In genomic region chr14:25693271-25693887, GRCm38 (mm10) we compare ENCODE assay signal across 8 mouse cellular contexts. TPM values are rescaled to one million over a fixed set of nuclear protein-coding genes. Genes with fewer than 3 reads are reported as not detected.
DNase-seq lines count a peak whose midpoint lies in the region; ATAC-seq and TF ChIP-seq lines count a peak whose summit lies in the region.

No protein-coding gene starts in this region.

- no peak overlapping the region for H3K27ac ChIP-seq in hindbrain, embryonic 12.5 days
- H3K27ac ChIP-seq in liver, embryonic 12.5 days = no peak overlapping the region

- peak; percentile 17 to 35 for DNase-seq in cerebellum, adult 18-20 months
- no peak for DNase-seq in cerebellum, postnatal 14 days
- DNase-seq in G1E (ENCODE audit: low spot score) = no peak
- no peak for DNase-seq in layer of hippocampus, adult 9-11 months

- ATAC-seq in G1E (ENCODE audit: extremely low read depth, insufficient number of reproducible peaks, low FRiP score, poor library complexity, severe bottlenecking) = no peak
- ATAC-seq in hindbrain, embryonic 12.5 days (ENCODE audit: low FRiP score) = peak; percentile 39
- ATAC-seq in liver, embryonic 12.5 days = no peak; the same call in 1 of the 2 replicates
- ATAC-seq in erythroid progenitor cell, adult 5-6 weeks (replicated peaks; ENCODE audit: low FRiP score, poor library complexity, severe bottlenecking) = no peak
- ATAC-seq in CD4-positive, CD25-positive, alpha-beta regulatory T cell, adult 4 months = no peak

- H3K4me2 ChIP-seq in hindbrain, embryonic 12.5 days (replicated peaks) = peak overlapping the region; percentile 94
- peak overlapping the region; percentile 98 for H3K4me2 ChIP-seq in liver, embryonic 12.5 days

- H3K27me3 ChIP-seq in G1E (ENCODE audit: insufficient read depth, low read length) = peaks cover 4% of the 10 kb centered on the region; the same call in 1 of the 2 replicates
- H3K27me3 ChIP-seq in hindbrain, embryonic 12.5 days = no peaks in the 10 kb centered on the region
- peaks cover 7% of the 10 kb centered on the region; the same call in 1 of the 2 replicates for H3K27me3 ChIP-seq in liver, embryonic 12.5 days (replicated peaks)

- H3K9ac ChIP-seq in hindbrain, embryonic 12.5 days = 0 out of 2 replicates have a peak overlapping the region, but pooled peaks have one; percentile 74
- no peak overlapping the region; the same call in 1 of the 2 replicates for H3K9ac ChIP-seq in liver, embryonic 12.5 days

- H3K9me3 ChIP-seq in G1E (replicated peaks) = no peaks in the 10 kb centered on the region
- no peaks in the 10 kb centered on the region for H3K9me3 ChIP-seq in hindbrain, embryonic 12.5 days (replicated peaks)
- no peaks in the 10 kb centered on the region for H3K9me3 ChIP-seq in liver, embryonic 12.5 days (replicated peaks)

- no peak for TF ChIP-seq CTCF in G1E (IDR thresholded peaks at IDR 0.05; ENCODE audit: low read depth, low read length)

- 75% methylated on average over 6 of the region's 6 CpGs for whole genome bisulfite sequencing in hindbrain, embryonic 12.5 days
- 48% methylated on average over 6 of the region's 6 CpGs for WGBS in liver, embryonic 12.5 days (ENCODE audit: insufficient replicate concordance)

- H3K36me3 ChIP-seq in G1E (replicated peaks) = peaks cover 33% of the 10 kb centered on the region
- peaks cover 18% of the 10 kb centered on the region for H3K36me3 ChIP-seq in hindbrain, embryonic 12.5 days
- H3K36me3 ChIP-seq in liver, embryonic 12.5 days = peaks cover 30% of the 10 kb centered on the region

- H3K4me1 ChIP-seq in G1E (ENCODE audit: insufficient read depth, low read depth, low read length) = peaks cover 26% of the 10 kb centered on the region
- H3K4me1 ChIP-seq in hindbrain, embryonic 12.5 days = peaks cover 10% of the 10 kb centered on the region
- peaks cover 42% of the 10 kb centered on the region for H3K4me1 ChIP-seq in liver, embryonic 12.5 days

- H3K4me3 ChIP-seq in G1E (ENCODE audit: low read depth, low read length) = peak overlapping the region; percentile 86; the same call in 1 of the 2 replicates
- peak overlapping the region; percentile 66 for H3K4me3 ChIP-seq in hindbrain, embryonic 12.5 days
- peak overlapping the region; percentile 87 for H3K4me3 ChIP-seq in liver, embryonic 12.5 days

RNA-seq across cellular contexts. Expression of gene Ppif, which starts 0.6 kb away (rescaled TPM):
- total RNA-seq in G1E (2014; fragmentation: Nextera tagmentation) = 55.6 and 74.2 TPM in 2 replicates
- total RNA-seq in G1E (2017) = 13.9 and 15.0 TPM in 2 replicates
- 41.0 and 52.7 TPM in 2 replicates for polyA plus RNA-seq in G1E (2012)
- 26.2 and 29.6 TPM in 2 replicates for polyA plus RNA-seq in hindbrain, embryonic 12.5 days (2016; fragmentation: Nextera tagmentation; extraction: Ambion mirVana)
- 46.8 and 48.4 TPM in 2 replicates for polyA plus RNA-seq in liver, embryonic 12.5 days (2016; fragmentation: Nextera tagmentation; extraction: Ambion mirVana)
- total RNA-seq in erythroid progenitor cell, adult 5-6 weeks (2015; ENCODE audit: low replicate concordance) = 4.2 and 14.1 TPM in 2 replicates
- 0.91 and 1.9 TPM in 2 replicates for total RNA-seq in erythroid progenitor cell, adult 5-6 weeks (2017; ENCODE audit: low replicate concordance)
- 10 to 100 TPM; 22.0 to 27.0 TPM for polyA plus RNA-seq in CD4-positive, CD25-positive, alpha-beta regulatory T cell, adult 4 months (2017; shearing (Covaris generic))

Comparison
In these comparisons a context has a peak if more than half of its experiments do, and no peak if none do; other contexts are left out.
1. DNase-seq: peak in cerebellum, adult 18-20 months (2 of 2); none in cerebellum, postnatal 14 days (0 of 2), G1E (single experiment) and layer of hippocampus, adult 9-11 months (single experiment).
2. Peak in every context shown above with its lines, with median percentiles within 50 percentile points of each other: H3K4me3 ChIP-seq.